Mouse (Mus musculus): ENCODE data around the gene Llph. TPM values are rescaled to one million over a fixed set of nuclear protein-coding genes. Genes with fewer than 3 reads are reported as not detected.
A peak's percentile ranks its signal among the peaks of the same experiment; 100 is the strongest.

Gene Llph
- total RNA-seq, 1 experiment = 71.9 TPM

DNA sequence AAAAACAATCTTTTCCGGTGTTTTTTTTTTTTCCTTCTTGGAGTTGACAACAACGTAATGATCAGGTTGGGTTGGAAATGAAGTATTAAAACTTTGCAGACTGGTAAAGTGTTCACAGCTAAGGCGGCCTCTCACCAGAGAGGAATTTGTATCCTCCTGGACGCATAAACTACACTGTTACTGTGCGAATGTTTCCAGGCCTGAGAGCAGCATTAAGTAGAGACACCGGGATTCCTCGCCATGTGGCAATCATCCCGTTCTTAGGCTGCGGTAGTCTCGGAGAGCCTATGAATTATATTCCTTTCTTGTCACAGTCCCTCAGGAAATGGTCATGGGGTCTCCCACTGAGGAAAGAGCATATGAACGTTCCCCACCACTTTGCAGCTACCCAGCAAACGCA lies 40.9 kb downstream of the Llph start:
- Histone ChIP-seq H3K27ac (ENCODE audit: insufficient read depth, low read depth, low read length, poor library complexity, severe bottlenecking) (no peak overlapping the region), H3K4me3 (ENCODE audit: insufficient read depth in 1 of 2, low read depth in 1 of 2, low read length in 2 of 2, poor library complexity in 1 of 2, severe bottlenecking in 1 of 2) (no peak overlapping the region), H3K36me3 (ENCODE audit: control insufficient read depth, insufficient read depth, low read length, poor library complexity, severe bottlenecking) (no peaks in the 10 kb centered on the region), H3K9ac (ENCODE audit: insufficient read depth, low read depth, low read length, poor library complexity, severe bottlenecking) (no peak overlapping the region), H3K9me3 (ENCODE audit: control insufficient read depth, insufficient read depth, low read depth, low read length) (no peaks in the 10 kb centered on the region), H3K4me1 (ENCODE audit: control insufficient read depth in 2 of 2, insufficient read depth in 2 of 2, low read length in 2 of 2, poor library complexity in 1 of 2) (peaks cover 0 to 7% of the 10 kb centered on the region in 2 experiments; a peak in 2 of 4 replicates)
- in situ Hi-C loops (cut with MboI; ENCODE audit: low sequenced_read_pairs in 2 of 2, unreplicated experiment in 2 of 2) = loop anchor here in 1 of 2 experiments (25.0 kb wide), 1 partner anchor 595 kb away; no protein-coding TSS in a partner anchor
- TF ChIP-seq ZNF384 (IDR thresholded peaks at IDR 0.05; ENCODE audit: low read depth, low read length) (no peak), CHD2 (IDR thresholded peaks at IDR 0.05; ENCODE audit: low read depth, low read length) (no peak), ZC3H11A (IDR thresholded peaks at IDR 0.05; ENCODE audit: borderline replicate concordance, low read depth, low read length) (no peak), HCFC1 (IDR thresholded peaks at IDR 0.05; ENCODE audit: borderline replicate concordance, insufficient read depth, low read length) (no peak), MAFK (IDR thresholded peaks at IDR 0.05; ENCODE audit: insufficient read depth, low read depth, low read length) (no peak)
- DNase-seq (ENCODE audit: low read depth, low spot score) = no peak

- H3K4me3 ChIP-seq (ENCODE audit: insufficient read depth in 1 of 2, low read depth in 1 of 2, low read length in 2 of 2, poor library complexity in 1 of 2, severe bottlenecking in 1 of 2) = no peak overlapping the region
- in situ Hi-C loops (cut with MboI; ENCODE audit: low sequenced_read_pairs in 2 of 2, unreplicated experiment in 2 of 2) = loop anchor here in 1 of 2 experiments (25.0 kb wide), 1 partner anchor 592 kb away; no protein-coding TSS in a partner anchor
- H3K36me3 ChIP-seq (ENCODE audit: control insufficient read depth, insufficient read depth, low read length, poor library complexity, severe bottlenecking) = no peaks in the 10 kb centered on the region
- peaks cover 0 to 7% of the 10 kb centered on the region in 2 experiments; a peak in 2 of 4 replicates for H3K4me1 ChIP-seq (ENCODE audit: control insufficient read depth in 2 of 2, insufficient read depth in 2 of 2, low read length in 2 of 2, poor library complexity in 1 of 2)
- H3K9me3 ChIP-seq (ENCODE audit: control insufficient read depth, insufficient read depth, low read depth, low read length) = no peaks in the 10 kb centered on the region
- H3K27ac ChIP-seq (ENCODE audit: insufficient read depth, low read depth, low read length, poor library complexity, severe bottlenecking) = no peak overlapping the region
- peak; percentile 33 for DNase-seq (ENCODE audit: low read depth, low spot score)
- H3K9ac ChIP-seq (ENCODE audit: insufficient read depth, low read depth, low read length, poor library complexity, severe bottlenecking) = no peak overlapping the region
- TF ChIP-seq CHD2 (IDR thresholded peaks at IDR 0.05; ENCODE audit: low read depth, low read length) (no peak), ZC3H11A (IDR thresholded peaks at IDR 0.05; ENCODE audit: borderline replicate concordance, low read depth, low read length) (no peak), HCFC1 (IDR thresholded peaks at IDR 0.05; ENCODE audit: borderline replicate concordance, insufficient read depth, low read length) (no peak), ZNF384 (IDR thresholded peaks at IDR 0.05; ENCODE audit: low read depth, low read length) (no peak), MAFK (IDR thresholded peaks at IDR 0.05; ENCODE audit: insufficient read depth, low read depth, low read length) (no peak)
Observed at GRCm38 (mm10) chr10:120269946-120270345, 43.1 kb downstream of the Llph start.

- Histone ChIP-seq H3K9me3 (ENCODE audit: control insufficient read depth, insufficient read depth, low read depth, low read length) (no peaks in the 10 kb centered on the region), H3K9ac (ENCODE audit: insufficient read depth, low read depth, low read length, poor library complexity, severe bottlenecking) (no peak overlapping the region), H3K4me3 (ENCODE audit: insufficient read depth in 1 of 2, low read depth in 1 of 2, low read length in 2 of 2, poor library complexity in 1 of 2, severe bottlenecking in 1 of 2) (no peak overlapping the region), H3K4me1 (ENCODE audit: control insufficient read depth in 2 of 2, insufficient read depth in 2 of 2, low read length in 2 of 2, poor library complexity in 1 of 2) (peaks cover 0 to 7% of the 10 kb centered on the region in 2 experiments; a peak in 2 of 4 replicates), H3K36me3 (ENCODE audit: control insufficient read depth, insufficient read depth, low read length, poor library complexity, severe bottlenecking) (no peaks in the 10 kb centered on the region), H3K27ac (ENCODE audit: insufficient read depth, low read depth, low read length, poor library complexity, severe bottlenecking) (no peak overlapping the region)
- in situ Hi-C loops (cut with MboI; ENCODE audit: low sequenced_read_pairs in 2 of 2, unreplicated experiment in 2 of 2) = loop anchor here in 1 of 2 experiments (25.0 kb wide), 1 partner anchor 592 kb away; no protein-coding TSS in a partner anchor
- no peak for TF ChIP-seq HCFC1 (IDR thresholded peaks at IDR 0.05; ENCODE audit: borderline replicate concordance, insufficient read depth, low read length)
- TF ChIP-seq MAFK (IDR thresholded peaks at IDR 0.05; ENCODE audit: insufficient read depth, low read depth, low read length) = no peak
- TF ChIP-seq ZC3H11A (IDR thresholded peaks at IDR 0.05; ENCODE audit: borderline replicate concordance, low read depth, low read length) = peak; percentile 26; the same call in 1 of the 2 replicates
- no peak for TF ChIP-seq CHD2 (IDR thresholded peaks at IDR 0.05; ENCODE audit: low read depth, low read length)
- TF ChIP-seq ZNF384 (IDR thresholded peaks at IDR 0.05; ENCODE audit: low read depth, low read length) = peak; percentile 79
- peak; percentile 51 for DNase-seq (ENCODE audit: low read depth, low spot score)
Observed at GRCm38 (mm10) chr10:120270777-120271176, 43.9 kb downstream of the Llph start.

- no peak overlapping the region for H3K27ac ChIP-seq (ENCODE audit: insufficient read depth, low read depth, low read length, poor library complexity, severe bottlenecking)
- H3K9ac ChIP-seq (ENCODE audit: insufficient read depth, low read depth, low read length, poor library complexity, severe bottlenecking) = no peak overlapping the region
- in situ Hi-C loops (cut with MboI; ENCODE audit: low sequenced_read_pairs in 2 of 2, unreplicated experiment in 2 of 2) = loop anchor here in 1 of 2 experiments (25.0 kb wide), 1 partner anchor 591 kb away; no protein-coding TSS in a partner anchor
- TF ChIP-seq CHD2 (IDR thresholded peaks at IDR 0.05; ENCODE audit: low read depth, low read length) (no peak), HCFC1 (IDR thresholded peaks at IDR 0.05; ENCODE audit: borderline replicate concordance, insufficient read depth, low read length) (no peak), ZC3H11A (IDR thresholded peaks at IDR 0.05; ENCODE audit: borderline replicate concordance, low read depth, low read length) (no peak), ZNF384 (IDR thresholded peaks at IDR 0.05; ENCODE audit: low read depth, low read length) (no peak), MAFK (IDR thresholded peaks at IDR 0.05; ENCODE audit: insufficient read depth, low read depth, low read length) (no peak)
- DNase-seq (ENCODE audit: low read depth, low spot score) = no peak
- no peaks in the 10 kb centered on the region for H3K36me3 ChIP-seq (ENCODE audit: control insufficient read depth, insufficient read depth, low read length, poor library complexity, severe bottlenecking)
- H3K9me3 ChIP-seq (ENCODE audit: control insufficient read depth, insufficient read depth, low read depth, low read length) = no peaks in the 10 kb centered on the region
- peaks cover 0 to 7% of the 10 kb centered on the region in 2 experiments; a peak in 2 of 4 replicates for H3K4me1 ChIP-seq (ENCODE audit: control insufficient read depth in 2 of 2, insufficient read depth in 2 of 2, low read length in 2 of 2, poor library complexity in 1 of 2)
- H3K4me3 ChIP-seq (ENCODE audit: insufficient read depth in 1 of 2, low read depth in 1 of 2, low read length in 2 of 2, poor library complexity in 1 of 2, severe bottlenecking in 1 of 2) = no peak overlapping the region
Observed at GRCm38 (mm10) chr10:120271318-120271717, 44.4 kb downstream of the Llph start.

All from ES-E14 (cell line).